Mouse (Mus musculus) bone marrow, adult 2 months (tissue): ENCODE measurements around the gene Tanc1. TPM values are rescaled to one million over a fixed set of nuclear protein-coding genes. Genes with fewer than 3 reads are reported as not detected.
"Not testable (repeated sequence)": the region's sequence is repeated elsewhere in the genome, so short reads cannot be mapped to it uniquely, and the experiment has no call there.

Source experiments
- H3K27ac ChIP-seq: fragments of 200-500 bp; 2 replicates; pipeline ENCODE4 v1.5.1; 2012; ENCODE audit warnings: low read depth, mild to moderate bottlenecking, control low read depth, inconsistent platforms, low read length; ENCODE audit not compliant: control insufficient read depth, poor library complexity, insufficient read depth
- H3K4me1 ChIP-seq: fragments of 200-500 bp; 2 replicates; pipeline ENCODE4 v1.6.1; 2011; ENCODE audit warnings: low read length; ENCODE audit not compliant: control insufficient read depth, insufficient read depth
- H3K4me3 ChIP-seq: fragments of 200-500 bp; replicated peaks from 2 replicates; pipeline ENCODE3; 2011; ENCODE audit warnings: mild to moderate bottlenecking, low read depth, low read length, control low read depth; ENCODE audit not compliant: control insufficient read depth
- CTCF ChIP-seq: fragments of 200-500 bp; IDR thresholded peaks from 2 replicates; pipeline ENCODE4 v1.5.1; 2011; ENCODE audit warnings: low read length, control low read depth; ENCODE audit not compliant: control insufficient read depth, insufficient read depth
- POLR2A ChIP-seq: fragments of 200-500 bp; IDR thresholded peaks from 2 replicates; pipeline ENCODE4 v1.6.1; 2011; ENCODE audit warnings: low read depth, mild to moderate bottlenecking, control low read depth, low read length, borderline replicate concordance; ENCODE audit not compliant: control insufficient read depth
- WGBS: fragments of 180-500 bp; shearing (Covaris S2); methylation state at CpG from one replicate; pipeline ENCODE4 v1.1.7; 2018; 5-methylcytosine and 5-hydroxymethylcytosine counted together
- polyA plus RNA-seq: library from polyadenylated mRNA; stranded (reverse); fragments of >200 nt; gene quantifications from 2 replicates; pipeline ENCODE4 v1.2.4, GENCODE M21; 2011; ENCODE audit warnings: low replicate concordance; ENCODE audit not compliant: missing spikeins, insufficient read depth, insufficient read length

Tanc1 gene
- 5.9 and 7.4 TPM in 2 replicates for polyA plus RNA-seq

- under 1% methylated on average over 98 of the region's 99 CpGs for WGBS
- Histone ChIP-seq H3K4me1 (no peaks in the 10 kb centered on the region), H3K27ac (no peak within 1 kb of the TSS; the same call in 1 of the 2 replicates), H3K4me3 (peak within 1 kb of the TSS; percentile 56)
- TF ChIP-seq CTCF (no peak), POLR2A (no peak)
Observed at GRCm38 (mm10) chr2:59611831-59612732, at the start of gene Tanc1. Tanc1 (plus strand) TSS chr2:59612042.

DNA sequence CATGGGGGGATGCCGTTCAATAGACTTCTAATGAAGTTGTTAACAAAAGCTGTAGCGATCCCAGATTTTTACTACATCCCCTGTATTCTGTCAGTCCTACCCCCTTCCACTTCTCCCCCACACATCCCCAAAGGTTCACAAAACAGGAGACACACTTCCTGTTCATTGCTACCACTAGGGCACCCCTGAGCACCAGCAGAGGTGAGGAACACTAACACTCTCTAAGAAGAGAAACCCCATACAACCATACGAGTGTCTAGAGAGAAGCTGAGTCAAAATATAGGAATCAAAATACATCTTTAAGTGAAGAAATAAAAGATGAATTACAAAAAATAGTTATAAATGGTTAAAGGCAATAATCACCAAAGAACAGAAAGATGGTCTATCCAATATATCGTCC is 49.6 kb upstream of the Tanc1 start:
- Histone ChIP-seq H3K27ac (no peak overlapping the region), H3K4me3 (no peak overlapping the region), H3K4me1 (no peaks in the 10 kb centered on the region)
- no peak for TF ChIP-seq POLR2A
- TF ChIP-seq CTCF: no peak
- WGBS: 76% methylated on average over 4 of the region's 4 CpGs

DNA sequence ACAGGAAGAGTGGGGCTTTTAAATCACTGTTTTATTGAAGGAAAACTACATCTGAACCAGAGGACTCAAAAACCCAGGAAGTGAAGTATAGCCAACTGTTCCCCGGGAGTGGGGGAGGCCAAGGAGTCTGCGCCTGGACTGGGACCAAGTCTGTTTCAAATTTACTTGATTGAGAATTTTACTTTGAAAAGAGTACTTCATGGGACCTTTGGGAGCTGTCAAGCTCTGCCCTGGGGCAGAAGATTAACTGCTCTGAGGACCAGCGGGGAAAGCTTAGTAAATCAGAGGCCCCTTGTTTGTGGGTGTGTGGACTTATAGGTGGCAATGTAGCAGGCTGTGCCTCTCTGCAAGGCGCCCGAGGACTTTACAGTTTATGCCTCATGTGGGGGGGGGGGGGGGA is 49.1 kb upstream of the Tanc1 start:
- Histone ChIP-seq H3K27ac (no peak overlapping the region), H3K4me3 (no peak overlapping the region), H3K4me1 (no peaks in the 10 kb centered on the region)
- 66% methylated on average over 5 of the region's 5 CpGs for WGBS
- TF ChIP-seq CTCF (no peak), POLR2A (no peak)

GRCm38 (mm10) chr2:59564029-59564611 is 47.7 kb upstream of the Tanc1 start:
- not testable (repeated sequence) for H3K4me3 ChIP-seq, H3K4me1 ChIP-seq, H3K27ac ChIP-seq
- 87% methylated on average over 3 of the region's 10 CpGs for WGBS

DNA sequence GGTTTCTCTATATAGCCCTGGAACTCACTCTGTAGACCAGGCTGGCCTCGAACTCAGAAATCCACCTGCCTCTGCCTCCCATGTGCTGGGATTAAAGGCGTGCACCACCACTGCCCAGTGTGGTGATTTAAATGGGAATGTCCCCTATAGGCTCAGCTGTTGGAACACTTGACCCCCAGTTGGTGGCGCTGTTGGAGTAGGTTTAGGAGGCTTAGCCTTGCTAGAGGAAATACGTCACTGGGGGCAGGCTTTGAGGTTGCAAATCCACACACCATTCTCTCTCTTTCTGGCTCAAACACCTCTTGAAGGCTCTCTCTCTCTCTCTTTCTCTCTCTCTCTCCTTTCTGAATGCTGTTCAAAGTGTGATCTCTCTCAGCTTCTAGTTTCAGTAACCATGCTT is 46.9 kb upstream of the Tanc1 start:
- Histone ChIP-seq H3K27ac (no peak overlapping the region), H3K4me1 (no peaks in the 10 kb centered on the region), H3K4me3 (no peak overlapping the region)
- WGBS: 79% methylated on average over 4 of the region's 4 CpGs
- no peak for TF ChIP-seq CTCF
- TF ChIP-seq POLR2A: no peak

DNA sequence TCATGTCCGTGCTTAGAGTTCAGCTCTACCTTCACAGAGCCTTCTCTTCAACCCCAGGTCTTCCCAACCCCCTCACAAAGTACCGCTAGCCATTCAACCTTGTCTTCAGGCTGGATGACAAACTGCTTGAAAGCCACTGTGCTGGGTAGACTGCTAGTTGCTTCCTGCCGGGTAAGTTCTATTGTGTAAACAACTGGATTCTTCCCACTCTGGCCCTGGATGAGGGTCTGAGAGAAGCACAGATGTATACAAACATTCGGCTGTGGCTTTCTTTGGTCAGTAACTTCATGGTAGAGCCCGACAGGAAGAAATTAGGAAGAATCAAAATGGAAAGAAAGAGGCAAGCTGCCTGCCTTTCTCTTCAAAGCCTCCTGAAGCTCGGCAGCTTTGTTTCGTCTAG is 30.9 kb upstream of the Tanc1 start:
- 46% methylated on average over 7 of the region's 7 CpGs for WGBS
- Histone ChIP-seq H3K4me1 (no peaks in the 10 kb centered on the region), H3K27ac (no peak overlapping the region), H3K4me3 (no peak overlapping the region)
- TF ChIP-seq CTCF (no peak), POLR2A (no peak)

- Histone ChIP-seq H3K4me1 (no peaks in the 10 kb centered on the region), H3K27ac (no peak overlapping the region), H3K4me3 (no peak overlapping the region)
- WGBS: 86% methylated on average over 6 of the region's 6 CpGs
- TF ChIP-seq POLR2A (no peak), CTCF (no peak)
Observed at GRCm38 (mm10) chr2:59583961-59584360, 27.9 kb upstream of the Tanc1 start.

GRCm38 (mm10) chr2:59587387-59588095 is 24.3 kb upstream of the Tanc1 start:
- H3K27ac ChIP-seq: no peak overlapping the region
- TF ChIP-seq POLR2A (no peak), CTCF (no peak)
- H3K4me1 ChIP-seq: no peaks in the 10 kb centered on the region
- no peak overlapping the region for H3K4me3 ChIP-seq
- 67% methylated on average over 10 of the region's 10 CpGs for WGBS
